Mouse (Mus musculus) right cerebral cortex, postnatal 25 days (tissue): ENCODE measurements around the gene Asb4.
"Not testable (repeated sequence)": the region's sequence is repeated elsewhere in the genome, so short reads cannot be mapped to it uniquely, and the experiment has no call there.

Source experiments
- DNase-seq: peaks from one replicate; pipeline ENCODE4 v3.0.0; 2022

The Asb4 gene

GRCm38 (mm10) chr6:5383336-5384177, at the start of gene Asb4:
Gene Asb4, plus strand, starts transcription at chr6:5383386.
- DNase-seq = peak; percentile 8

GRCm38 (mm10) chr6:5334021-5334420, 49.2 kb upstream of the Asb4 start:
- no peak for DNase-seq

GRCm38 (mm10) chr6:5336016-5336415, 47.2 kb upstream of the Asb4 start:
- not testable (repeated sequence) for DNase-seq

GRCm38 (mm10) chr6:5338781-5339180, 44.4 kb upstream of the Asb4 start:
- DNase-seq = not testable (repeated sequence)

GRCm38 (mm10) chr6:5339283-5339682, 43.9 kb upstream of the Asb4 start:
- not testable (repeated sequence) for DNase-seq

GRCm38 (mm10) chr6:5344255-5344654, 38.9 kb upstream of the Asb4 start:
- no peak for DNase-seq

- no peak for DNase-seq
These were observed 25.3 kb upstream of the Asb4 start for GRCm38 (mm10) chr6:5357873-5358272.

GRCm38 (mm10) chr6:5360402-5360801, 22.8 kb upstream of the Asb4 start:
- no peak for DNase-seq

GRCm38 (mm10) chr6:5361987-5362386, 21.2 kb upstream of the Asb4 start:
- no peak for DNase-seq

- DNase-seq = no peak
These were observed 17.3 kb upstream of the Asb4 start for GRCm38 (mm10) chr6:5365845-5366244.

- no peak for DNase-seq
These were observed 6.3 kb upstream of the Asb4 start for GRCm38 (mm10) chr6:5376884-5377283.

GRCm38 (mm10) chr6:5379048-5379447, 4.1 kb upstream of the Asb4 start:
- DNase-seq = no peak

GRCm38 (mm10) chr6:5379781-5380623, 3.2 kb upstream of the Asb4 start:
- peak; percentile 51 for DNase-seq

- no peak for DNase-seq
These were observed 2.4 kb upstream of the Asb4 start for GRCm38 (mm10) chr6:5380624-5381252.

GRCm38 (mm10) chr6:5381918-5382582, 1.1 kb upstream of the Asb4 start:
- DNase-seq = no peak

- DNase-seq = peak; percentile 86
These were observed 487 bp upstream of the Asb4 start for GRCm38 (mm10) chr6:5382583-5383215.

- peak; percentile 44 for DNase-seq
These were observed 948 bp downstream of the Asb4 start for GRCm38 (mm10) chr6:5384178-5384490.

- no peak for DNase-seq
These were observed 2.0 kb downstream of the Asb4 start for GRCm38 (mm10) chr6:5385161-5385640.

- DNase-seq = no peak
These were observed 3.3 kb downstream of the Asb4 start for GRCm38 (mm10) chr6:5386486-5386885.

- no peak for DNase-seq
These were observed 4.2 kb downstream of the Asb4 start for GRCm38 (mm10) chr6:5387396-5387795.

GRCm38 (mm10) chr6:5390298-5390697, 7.1 kb downstream of the Asb4 start:
- DNase-seq = no peak

GRCm38 (mm10) chr6:5390952-5391351, 7.8 kb downstream of the Asb4 start:
- DNase-seq = no peak
